Mouse (Mus musculus) erythroid progenitor cell, adult 5-6 weeks (primary cell): ENCODE results near the gene Stc2. TPM values are rescaled to one million over a fixed set of nuclear protein-coding genes. Genes with fewer than 3 reads are reported as not detected.

Experiments
- ATAC-seq: replicated peaks from 2 replicates; pipeline ENCODE4 v1.8.0; 2016; ENCODE audit warnings: moderate number of reproducible peaks, mild to moderate bottlenecking, moderate TSS enrichment, inconsistent platforms; ENCODE audit not compliant: poor library complexity, low FRiP score, severe bottlenecking
- total RNA-seq, 2 experiments: library from RNA; stranded (forward) in 1 of 2; stranded (reverse) in 1 of 2; fragments of 150-400 nt in 1 of 2; fragments of 186-747, 209-891 nt in 1 of 2; gene quantifications; 2 replicates each; pipeline versions ENCODE4 v1.2.3 to v1.2.4; 2015 to 2017; ENCODE audit warnings: low replicate concordance in 2 of 2

Stc2 gene
- total RNA-seq, 2 experiments from 2014 or later = not detected

DNA sequence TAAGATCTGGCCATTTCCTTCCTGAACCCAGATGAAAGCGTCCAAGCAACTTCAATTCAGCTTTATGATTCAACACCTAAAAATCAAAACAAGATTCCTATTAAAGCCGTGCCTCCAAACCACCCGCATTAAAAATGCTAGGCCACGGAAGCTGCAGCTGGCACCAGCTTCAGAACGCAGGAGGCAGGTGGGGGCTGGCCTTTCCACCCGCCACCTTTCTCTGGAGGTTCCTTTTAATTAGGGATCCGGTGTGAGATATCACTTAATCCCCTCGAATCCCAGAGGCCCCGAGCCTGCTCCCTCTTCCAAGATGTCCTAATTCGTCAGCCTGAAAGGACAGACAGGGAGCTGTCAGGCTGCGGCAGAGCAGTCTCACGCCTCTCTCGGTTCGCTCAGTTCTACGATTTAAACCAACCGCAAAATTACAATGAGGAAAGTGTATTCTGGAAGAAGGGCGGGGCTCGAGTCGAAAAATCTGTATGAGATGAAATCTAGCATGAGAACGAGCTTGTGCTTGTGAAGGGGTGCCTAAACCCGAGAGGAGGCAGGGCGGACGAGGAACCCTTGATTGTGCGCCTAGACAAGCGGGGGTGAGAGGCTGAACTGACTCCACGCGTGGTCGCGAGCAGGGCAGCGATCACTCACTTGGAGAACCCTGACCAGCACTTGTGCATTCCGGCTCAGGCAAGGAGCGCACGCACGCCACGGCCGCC lies 1.5 kb downstream of the Stc2 start:
- ATAC-seq = no peak

DNA sequence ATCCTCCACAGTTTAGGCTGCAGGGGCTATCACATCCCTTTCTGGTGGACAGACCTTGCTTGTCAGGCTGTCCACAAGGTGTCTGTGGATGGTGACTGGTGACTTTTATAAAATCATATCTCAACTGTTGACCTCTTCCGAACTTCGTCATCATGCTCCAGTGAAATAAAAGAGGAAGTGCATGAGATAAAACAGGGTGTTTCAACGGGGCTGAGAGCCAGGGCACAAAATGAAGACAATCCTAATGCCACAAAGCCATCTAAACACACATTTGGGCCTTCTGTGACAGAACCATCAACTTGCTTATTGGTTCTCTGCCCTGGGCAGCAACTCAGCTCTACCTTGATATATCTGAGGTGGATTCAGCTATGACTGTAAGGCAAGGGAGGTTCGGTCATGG lies 3.0 kb downstream of the Stc2 start:
- ATAC-seq = no peak

GRCm38 (mm10) chr11:31366421-31366820 lies 3.5 kb downstream of the Stc2 start:
- ATAC-seq = no peak

- no peak for ATAC-seq
These were observed 3.9 kb downstream of the Stc2 start for GRCm38 (mm10) chr11:31365981-31366380.

DNA sequence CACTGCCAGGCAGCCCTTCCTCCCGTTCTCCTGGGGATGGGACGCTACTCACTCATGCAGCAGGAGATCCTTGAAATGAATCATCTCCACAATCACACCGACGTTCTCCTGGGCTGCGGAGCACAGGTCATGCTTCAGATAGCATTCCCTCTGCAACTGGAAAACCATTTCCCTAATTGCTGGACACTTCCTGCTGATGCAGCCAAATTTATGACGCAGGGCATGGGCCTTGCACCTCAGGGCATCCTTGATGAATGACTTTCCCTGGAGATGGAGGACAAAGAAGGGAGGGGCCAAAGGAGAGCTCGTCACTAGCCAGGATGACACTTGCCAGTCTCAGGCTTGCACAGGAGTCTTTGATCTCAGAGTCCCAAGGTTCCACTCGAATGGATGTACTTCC lies 4.6 kb downstream of the Stc2 start:
- ATAC-seq = no peak

DNA sequence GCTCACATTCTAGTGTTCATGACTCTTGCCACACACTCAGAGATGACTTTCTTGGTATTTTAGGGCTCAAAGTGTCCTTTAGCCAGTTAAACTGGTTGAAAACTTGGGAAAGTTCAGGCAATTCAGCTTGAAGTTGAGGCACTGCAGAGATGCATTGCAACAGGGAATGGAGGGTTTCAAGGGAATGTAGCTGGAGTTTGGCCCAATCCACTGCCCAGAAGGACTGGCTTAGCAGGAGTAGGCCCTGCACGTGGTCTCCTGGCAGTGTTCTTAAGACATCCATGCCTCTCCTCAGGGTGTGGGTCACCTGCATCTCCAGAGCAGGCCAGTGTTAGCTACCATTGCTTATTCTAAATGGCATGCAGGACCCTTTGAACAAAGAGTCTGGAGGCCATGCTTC lies 7.0 kb downstream of the Stc2 start:
- ATAC-seq = no peak

DNA sequence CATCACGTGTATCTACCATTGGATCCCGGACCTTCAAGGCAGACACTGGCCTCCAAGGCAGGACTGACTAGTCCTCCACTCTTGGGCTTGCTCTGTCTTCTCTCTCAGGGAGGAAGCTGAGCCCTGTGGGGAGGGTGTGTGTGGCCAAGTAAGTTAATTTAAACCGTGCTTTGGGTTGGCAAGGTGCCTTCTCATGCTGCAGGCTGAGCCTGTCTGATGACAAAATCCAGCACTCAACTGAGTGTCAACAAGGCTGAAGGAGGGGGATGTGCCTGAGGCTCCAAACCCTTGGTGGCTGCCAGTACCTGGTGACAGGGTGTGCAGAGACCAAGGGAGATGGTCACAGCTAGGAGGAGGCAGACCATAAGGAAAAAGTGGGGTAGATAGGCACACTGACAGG lies 7.5 kb downstream of the Stc2 start:
- no peak for ATAC-seq

DNA sequence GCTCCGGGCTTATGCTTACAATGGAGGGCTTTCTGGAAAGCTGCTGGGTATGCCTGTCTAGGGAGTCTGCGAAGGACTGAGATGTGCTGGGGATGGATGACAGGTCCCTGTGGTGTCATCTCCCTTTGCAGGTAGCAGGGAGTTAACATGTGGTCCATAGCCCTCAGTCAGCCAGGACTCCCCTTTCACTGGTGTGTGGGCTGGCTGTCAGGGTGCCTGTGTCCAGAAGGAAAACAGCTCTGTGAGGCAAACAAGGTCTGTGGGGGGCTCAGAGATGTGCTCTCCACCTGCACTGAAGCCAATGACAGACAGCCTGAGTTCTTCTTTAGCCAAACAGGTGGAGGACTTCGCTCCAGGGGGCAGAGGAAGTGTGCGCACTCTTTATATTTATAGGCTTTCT lies 8.8 kb downstream of the Stc2 start:
- ATAC-seq = no peak

- no peak for ATAC-seq
These were observed 10.5 kb downstream of the Stc2 start for GRCm38 (mm10) chr11:31359283-31359902.

DNA sequence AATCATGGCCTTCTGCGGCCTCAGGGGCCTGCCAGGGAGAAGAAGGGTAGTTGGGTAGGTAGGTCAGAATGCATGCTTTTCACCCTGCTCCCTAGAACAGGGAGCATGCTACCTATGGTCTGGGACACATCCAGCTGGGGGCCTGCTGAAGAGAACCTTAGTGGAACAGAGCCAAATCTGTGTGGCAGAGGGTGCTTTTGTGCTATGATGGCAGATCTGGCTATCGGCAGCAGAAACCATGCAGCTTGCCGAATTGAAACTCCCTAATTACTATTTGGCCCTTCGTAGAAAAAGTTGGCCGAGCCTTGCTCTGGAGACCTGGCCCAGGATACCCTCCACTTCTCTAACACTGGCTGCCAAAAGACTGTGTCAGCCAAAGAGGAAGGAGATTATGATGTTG lies 11.4 kb downstream of the Stc2 start:
- no peak for ATAC-seq

GRCm38 (mm10) chr11:31356866-31357265 lies 13.0 kb downstream of the Stc2 start:
- ATAC-seq = no peak

- no peak for ATAC-seq
These were observed 14.1 kb downstream of the Stc2 start for GRCm38 (mm10) chr11:31355737-31356136.

- ATAC-seq = no peak
These were observed 15.4 kb downstream of the Stc2 start for GRCm38 (mm10) chr11:31354514-31354913.

Other genes starting within 250 kb of the Stc2 start
- gene Gm17332, start 187.6 kb downstream of the Stc2 start, total RNA-seq (2015; ENCODE audit: low replicate concordance) = not detected in 2 replicates
- gene Gm17332, start 187.6 kb downstream of the Stc2 start, total RNA-seq (2017; ENCODE audit: low replicate concordance) = not detected in 2 replicates